Mouse (Mus musculus): Measurements from ENCODE around the gene Hivep3. TPM values are rescaled to one million over a fixed set of nuclear protein-coding genes. Genes with fewer than 3 reads are reported as not detected.

The Hivep3 gene
- total and polyA plus RNA-seq, 3 experiments, result not detected

GRCm38 (mm10) chr4:120106362-120106761, 372.8 kb downstream of the Hivep3 start:
- Histone ChIP-seq H3K9ac (ENCODE audit: control insufficient read depth, low read depth, low read length, poor library complexity, severe bottlenecking) (no peak overlapping the region), H3K79me2 (ENCODE audit: control insufficient read depth, insufficient read depth, low read length, poor library complexity) (no peaks in the 10 kb centered on the region), H3K9me3 (replicated peaks; ENCODE audit: insufficient read depth, low read length) (no peaks in the 10 kb centered on the region), H3K27ac (ENCODE audit: control insufficient read depth, low read depth, low read length) (no peak overlapping the region), H3K36me3 (ENCODE audit: control insufficient read depth in 1 of 2, insufficient read depth in 2 of 2, low read length in 2 of 2) (no peaks in the 10 kb centered on the region), H3K4me1 (ENCODE audit: control insufficient read depth in 1 of 2, insufficient read depth in 2 of 2, low read length in 2 of 2) (no peaks in the 10 kb centered on the region), H3K27me3 (ENCODE audit: control insufficient read depth in 1 of 2, insufficient read depth in 2 of 2, low read length in 2 of 2) (no peaks in the 10 kb centered on the region), H3K4me3 (ENCODE audit: control insufficient read depth in 1 of 2, insufficient read depth in 1 of 2, low read depth in 2 of 2, low read length in 2 of 2) (no peak overlapping the region)
- TF ChIP-seq BHLHE40 (IDR thresholded peaks at IDR 0.05; ENCODE audit: borderline replicate concordance, low read depth, low read length) (no peak), MAFK (IDR thresholded peaks at IDR 0.05; ENCODE audit: borderline replicate concordance, low read depth, low read length) (no peak), RAD21 (IDR thresholded peaks at IDR 0.05; ENCODE audit: low read depth, low read length) (no peak), ZKSCAN1 (IDR thresholded peaks at IDR 0.05; ENCODE audit: low read depth, low read length) (no peak), MXI1 (IDR thresholded peaks at IDR 0.05; ENCODE audit: low read depth, low read length) (no peak), ZC3H11A (IDR thresholded peaks at IDR 0.05; ENCODE audit: low read depth, low read length) (no peak), HCFC1 (IDR thresholded peaks at IDR 0.05; ENCODE audit: low read depth, low read length) (no peak), MYC (IDR thresholded peaks at IDR 0.05; ENCODE audit: low read depth, low read length) (no peak), NRF1 (IDR thresholded peaks at IDR 0.05; ENCODE audit: insufficient read depth, low read depth, low read length, poor library complexity, severe bottlenecking) (no peak), GABPA (IDR thresholded peaks at IDR 0.05; ENCODE audit: low read depth, low read length) (no peak), TCF12 (IDR thresholded peaks at IDR 0.05; ENCODE audit: low read depth, low read length) (no peak)
- DNase-seq (ENCODE audit: low read depth, low spot score), result no peak

GRCm38 (mm10) chr4:120107787-120108186, 374.2 kb downstream of the Hivep3 start:
- no peak overlapping the region for H3K27ac ChIP-seq (ENCODE audit: control insufficient read depth, low read depth, low read length)
- H3K4me3 ChIP-seq (ENCODE audit: control insufficient read depth in 1 of 2, insufficient read depth in 1 of 2, low read depth in 2 of 2, low read length in 2 of 2), result no peak overlapping the region
- H3K27me3 ChIP-seq (ENCODE audit: control insufficient read depth in 1 of 2, insufficient read depth in 2 of 2, low read length in 2 of 2), result no peaks in the 10 kb centered on the region
- no peak overlapping the region for H3K9ac ChIP-seq (ENCODE audit: control insufficient read depth, low read depth, low read length, poor library complexity, severe bottlenecking)
- H3K9me3 ChIP-seq (replicated peaks; ENCODE audit: insufficient read depth, low read length), result no peaks in the 10 kb centered on the region
- no peaks in the 10 kb centered on the region for H3K36me3 ChIP-seq (ENCODE audit: control insufficient read depth in 1 of 2, insufficient read depth in 2 of 2, low read length in 2 of 2)
- no peaks in the 10 kb centered on the region for H3K79me2 ChIP-seq (ENCODE audit: control insufficient read depth, insufficient read depth, low read length, poor library complexity)
- no peak for TF ChIP-seq E2F4 (IDR thresholded peaks at IDR 0.05; ENCODE audit: borderline replicate concordance, low read depth, low read length)
- TF ChIP-seq GABPA (IDR thresholded peaks at IDR 0.05; ENCODE audit: low read depth, low read length), result no peak
- TF ChIP-seq RCOR1 (IDR thresholded peaks at IDR 0.05; ENCODE audit: low read depth, low read length), result no peak
- TF ChIP-seq USF1 (IDR thresholded peaks at IDR 0.05; ENCODE audit: low read depth, low read length), result no peak
- TF ChIP-seq SIN3A (IDR thresholded peaks at IDR 0.05; ENCODE audit: low read length), result no peak
- TF ChIP-seq BHLHE40 (IDR thresholded peaks at IDR 0.05; ENCODE audit: borderline replicate concordance, low read depth, low read length), result no peak
- no peak for TF ChIP-seq CHD1 (IDR thresholded peaks at IDR 0.05; ENCODE audit: low read depth, low read length)
- TF ChIP-seq USF2 (IDR thresholded peaks at IDR 0.05; ENCODE audit: borderline replicate concordance in 1 of 2, insufficient read depth in 1 of 2, low read depth in 1 of 2, low read length in 2 of 2), result no peak
- TF ChIP-seq MAFK (IDR thresholded peaks at IDR 0.05; ENCODE audit: borderline replicate concordance, low read depth, low read length), result no peak
- no peak for TF ChIP-seq SMC3 (IDR thresholded peaks at IDR 0.05; ENCODE audit: low read depth, low read length)
- no peak for TF ChIP-seq JUND (IDR thresholded peaks at IDR 0.05; ENCODE audit: low read depth, low read length)
- TF ChIP-seq POLR2A (IDR thresholded peaks at IDR 0.05; ENCODE audit: control insufficient read depth in 1 of 2, insufficient read depth in 1 of 2, low read depth in 1 of 2, low read length in 2 of 2, poor library complexity in 1 of 2), result no peak
- no peak for TF ChIP-seq MAZ (IDR thresholded peaks at IDR 0.05; ENCODE audit: low read depth, low read length)
- TF ChIP-seq ELF1 (IDR thresholded peaks at IDR 0.05; ENCODE audit: low read depth, low read length), result no peak
- no peak for DNase-seq (ENCODE audit: low read depth, low spot score)
- no peaks in the 10 kb centered on the region for H3K4me1 ChIP-seq (ENCODE audit: control insufficient read depth in 1 of 2, insufficient read depth in 2 of 2, low read length in 2 of 2)

Data from MEL (cell line).